Mouse (Mus musculus) myocyte (in vitro differentiated cells): ENCODE data around the gene Alkbh8.

Source experiments
- E2F4 ChIP-seq: IDR thresholded peaks from one replicate; pipeline ENCODE4 v1.6.1; 2011; ENCODE audit warnings: mild to moderate bottlenecking, control low read depth, moderate library complexity; ENCODE audit not compliant: insufficient read depth
- MYOD1 ChIP-seq, 3 experiments: IDR thresholded peaks; one replicate each; pipeline ENCODE4 v1.6.1; 2011; ENCODE audit warnings: control low read depth in 2 of 3, low read depth in 2 of 3, mild to moderate bottlenecking in 2 of 3, moderate library complexity in 1 of 3; ENCODE audit not compliant: insufficient read length in 2 of 3, control insufficient read depth in 1 of 3
- MYOG ChIP-seq, 3 experiments: IDR thresholded peaks; one replicate each; pipeline ENCODE4 v1.6.1; 2011; ENCODE audit warnings: control low read depth in 2 of 3, low read depth in 2 of 3, mild to moderate bottlenecking in 2 of 3; ENCODE audit not compliant: insufficient read length in 2 of 3, control insufficient read depth in 1 of 3, insufficient read depth in 1 of 3
- POLR2A ChIP-seq: IDR thresholded peaks from one replicate; pipeline ENCODE4 v1.6.1; 2011; ENCODE audit warnings: low read depth, mild to moderate bottlenecking, control low read depth, moderate library complexity; ENCODE audit not compliant: insufficient read length
- REST ChIP-seq: IDR thresholded peaks from one replicate; pipeline ENCODE4 v1.6.1; 2011; ENCODE audit warnings: mild to moderate bottlenecking, control low read depth, moderate library complexity; ENCODE audit not compliant: insufficient read depth, insufficient read length
- USF1 ChIP-seq: IDR thresholded peaks from one replicate; pipeline ENCODE4 v1.6.1; 2011; ENCODE audit warnings: low read depth, mild to moderate bottlenecking, control low read depth, moderate library complexity

DNA sequence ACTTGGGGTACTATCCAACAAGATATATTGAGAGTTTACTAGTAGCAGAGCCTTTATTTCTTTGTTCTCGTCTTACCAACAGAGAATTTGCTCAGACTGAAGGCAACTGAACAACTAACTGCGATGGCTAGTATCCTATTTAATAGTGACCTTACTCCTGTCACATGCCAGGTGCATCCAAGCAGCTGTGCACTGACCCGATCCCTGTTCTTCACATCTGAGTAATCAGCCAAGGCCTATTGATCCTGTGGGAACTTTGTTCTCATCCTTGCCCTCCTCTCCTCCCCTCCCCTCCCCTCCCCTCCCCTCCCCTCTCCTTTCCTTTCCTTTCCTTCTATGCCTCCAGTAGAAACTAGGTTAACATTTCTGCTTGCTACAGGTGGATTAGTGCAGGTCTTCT lies 1.7 kb downstream of the Alkbh8 start:
- TF ChIP-seq MYOG (IDR thresholded peaks at IDR 0.05; ENCODE audit: control insufficient read depth in 1 of 3, insufficient read depth in 1 of 3, insufficient read length in 2 of 3, low read depth in 2 of 3) (no peak), MYOD1 (IDR thresholded peaks at IDR 0.05; ENCODE audit: control insufficient read depth in 1 of 3, insufficient read length in 2 of 3, low read depth in 2 of 3) (no peak), REST (no peak), POLR2A (no peak), E2F4 (no peak), USF1 (no peak)
